Comparison of ENCODE assay signal across 9 mouse cellular contexts in the genomic region with DNA sequence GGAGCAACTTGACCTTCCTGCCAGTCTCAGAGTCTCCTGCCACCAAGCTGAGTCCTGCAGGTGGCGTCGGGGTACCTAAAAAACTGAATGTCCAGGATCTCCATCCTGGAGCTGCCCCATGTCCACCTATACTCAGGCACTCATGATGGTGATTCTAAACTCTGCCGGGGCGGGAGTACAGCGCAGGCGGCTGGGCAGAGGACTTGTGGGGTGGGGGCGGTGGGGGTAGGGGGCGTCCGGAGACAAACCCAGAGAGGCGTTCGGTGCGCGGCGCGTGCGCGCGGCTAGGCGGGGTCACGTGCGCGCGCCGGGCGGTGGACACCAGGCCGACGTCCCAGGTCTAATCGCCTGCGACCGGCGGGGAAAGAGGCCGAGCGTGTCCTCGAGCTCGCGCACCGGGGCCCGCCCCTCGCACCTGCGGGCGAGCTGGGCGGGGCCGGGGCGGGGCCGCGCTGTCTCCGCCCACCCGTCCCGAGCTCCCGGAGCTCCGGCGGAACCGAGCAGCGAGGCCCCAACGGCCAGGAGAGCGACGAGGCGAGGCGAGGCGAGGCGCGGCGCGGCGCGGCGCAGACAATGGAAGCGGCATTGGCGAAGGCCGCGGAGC. TPM values are rescaled to one million over a fixed set of nuclear protein-coding genes. Genes with fewer than 3 reads are reported as not detected.
A peak's percentile ranks its signal among the peaks of the same experiment; 100 is the strongest.
DNase-seq lines count a peak whose midpoint lies in the region; ATAC-seq and TF ChIP-seq lines count a peak whose summit lies in the region.
"Had no signal": no experiment of that assay in that cellular context is flagged by ENCODE, and none has a peak within 500 bp of the region (broad histone marks: within the 10 kb centered on the region; RNA-seq: fewer than 3 reads in every experiment).

A gene (plus strand): TSS at position 328 of the 604 bp plus-strand sequence.

- peak; percentile 56 for TF ChIP-seq POLR2A in brain, embryonic 14.5 days (IDR thresholded peaks at IDR 0.05; ENCODE audit: borderline replicate concordance, extremely low read depth, insufficient read depth, insufficient read length, poor library complexity, severe bottlenecking)

- H3K4me1 ChIP-seq in forebrain, embryonic 14.5 days (ENCODE audit: control insufficient read depth, insufficient read depth, low read length), result peaks cover 15% of the 10 kb centered on the region
- H3K4me1 ChIP-seq in hindbrain, embryonic 15.5 days (replicated peaks), result peaks cover 41% of the 10 kb centered on the region

- H3K9ac ChIP-seq in forebrain, embryonic 14.5 days (ENCODE audit: low read length), result peak within 1 kb of the TSS; percentile 96
- H3K9ac ChIP-seq in hindbrain, embryonic 15.5 days, result peak within 1 kb of the TSS; percentile 95

- DNase-seq in heart, adult 11 months, result peak; percentile 95
- DNase-seq in heart, adult 8-10 months (ENCODE audit: low spot score), result no peak
- DNase-seq in brain, embryonic 14.5 days (ENCODE audit: low read depth), result peak; percentile 74
- peak; percentile 63 for DNase-seq in forebrain, embryonic 14.5 days (ENCODE audit: low spot score)
- DNase-seq in left cerebral cortex, postnatal 14 days (ENCODE audit: low spot score in 2 of 2), result no peak
- DNase-seq in mesoderm, embryonic 11.5 days (ENCODE audit: low read depth, low spot score), result peak; percentile 72
- DNase-seq in spleen, postnatal 36 days (ENCODE audit: low spot score in 2 of 2), result peak; percentile 65 to 66

- ATAC-seq in forebrain, embryonic 14.5 days, result peak; percentile 71
- ATAC-seq in hindbrain, embryonic 15.5 days (ENCODE audit: low FRiP score, low read depth), result peak; percentile 72

- peak within 1 kb of the TSS; percentile 89 for H3K4me3 ChIP-seq in forebrain, embryonic 14.5 days (ENCODE audit: low read depth, low read length)
- H3K4me3 ChIP-seq in hindbrain, embryonic 15.5 days, result peak within 1 kb of the TSS; percentile 93

- under 1% methylated on average over 49 of the region's 71 CpGs for WGBS in forebrain, embryonic 14.5 days
- under 1% methylated on average over 61 of the region's 71 CpGs for WGBS in hindbrain, embryonic 15.5 days

- TF ChIP-seq CTCF in brain, embryonic 14.5 days (IDR thresholded peaks at IDR 0.05; ENCODE audit: borderline replicate concordance, extremely low read depth, insufficient read depth, insufficient read length), result 0 out of 2 replicates have a peak, but pooled peaks have one; percentile 24

- intact Hi-C loops in left cerebral cortex, postnatal 14 days (cut with DNase I), result no loop called here

- H3K9me3 ChIP-seq in forebrain, embryonic 14.5 days (replicated peaks; ENCODE audit: control insufficient read depth, low read length), result no peaks in the 10 kb centered on the region
- no peaks in the 10 kb centered on the region for H3K9me3 ChIP-seq in hindbrain, embryonic 15.5 days
- H3K9me3 ChIP-seq: G1E had no signal

- peaks cover 10% of the 10 kb centered on the region; the same call in 1 of the 2 replicates for H3K36me3 ChIP-seq in forebrain, embryonic 14.5 days (ENCODE audit: control insufficient read depth, insufficient read depth, low read length)
- no peaks in the 10 kb centered on the region for H3K36me3 ChIP-seq in hindbrain, embryonic 15.5 days
- H3K36me3 ChIP-seq: G1E had no signal

- H3K4me2 ChIP-seq in forebrain, embryonic 14.5 days (ENCODE audit: low read length), result peak within 1 kb of the TSS; percentile 71
- H3K4me2 ChIP-seq in hindbrain, embryonic 15.5 days, result peak within 1 kb of the TSS; percentile 91

- H3K27me3 ChIP-seq in forebrain, embryonic 14.5 days (replicated peaks; ENCODE audit: control insufficient read depth, insufficient read depth, low read length), result no peaks in the 10 kb centered on the region
- 0 out of 2 replicates have a peak, but pooled peaks cover 5% of the 10 kb centered on the region for H3K27me3 ChIP-seq in hindbrain, embryonic 15.5 days

- H3K27ac ChIP-seq in forebrain, embryonic 14.5 days (ENCODE audit: low read depth, low read length), result peak within 1 kb of the TSS; percentile 88
- H3K27ac ChIP-seq in hindbrain, embryonic 15.5 days (replicated peaks), result peak within 1 kb of the TSS; percentile 91

RNA-seq across cellular contexts. Expression of the gene that starts here (rescaled TPM):
- total RNA-seq in heart, adult 8-10 months (2022), result 10 to 100 TPM in 2 of 4 experiments, 1 to 10 TPM in 2; 8.5 to 13.9 (median 9.8) TPM
- 179 and 191 TPM in 2 replicates for polyA plus RNA-seq in brain, embryonic 14.5 days (2012; rRNA removed)
- polyA plus RNA-seq in forebrain, embryonic 14.5 days (2014; fragmentation: Nextera tagmentation; extraction: Ambion mirVana), result 63.3 and 82.1 TPM in 2 replicates
- 90.6 and 93.2 TPM in 2 replicates for polyA plus RNA-seq in hindbrain, embryonic 15.5 days (2015; fragmentation: Nextera tagmentation; extraction: Ambion mirVana)
- 100 to 1,000 TPM; 119 TPM for total RNA-seq in left cerebral cortex, postnatal 14 days (2021)

Comparison
In these comparisons a context has a peak if more than half of its experiments do, and no peak if none do; other contexts are left out.
1. RNA of the gene that starts here (total RNA-seq): 119 TPM in left cerebral cortex, postnatal 14 days; 8.5 to 13.9 TPM in heart, adult 8-10 months; every median in the first group is over 4 times any median in the second.
2. DNase-seq: peak in heart, adult 11 months (single experiment), brain, embryonic 14.5 days (single experiment), forebrain, embryonic 14.5 days (single experiment), mesoderm, embryonic 11.5 days (single experiment) and spleen, postnatal 36 days (2 of 2); none in heart, adult 8-10 months (single experiment) and left cerebral cortex, postnatal 14 days (0 of 2).